Mouse (Mus musculus) ovary, postnatal 10 days (tissue): ENCODE results near the gene Orm2.

Source experiments
- DNase-seq: peaks from one replicate; pipeline ENCODE4 v3.0.0; 2022; ENCODE audit warnings: low spot score

Gene Orm2

DNA sequence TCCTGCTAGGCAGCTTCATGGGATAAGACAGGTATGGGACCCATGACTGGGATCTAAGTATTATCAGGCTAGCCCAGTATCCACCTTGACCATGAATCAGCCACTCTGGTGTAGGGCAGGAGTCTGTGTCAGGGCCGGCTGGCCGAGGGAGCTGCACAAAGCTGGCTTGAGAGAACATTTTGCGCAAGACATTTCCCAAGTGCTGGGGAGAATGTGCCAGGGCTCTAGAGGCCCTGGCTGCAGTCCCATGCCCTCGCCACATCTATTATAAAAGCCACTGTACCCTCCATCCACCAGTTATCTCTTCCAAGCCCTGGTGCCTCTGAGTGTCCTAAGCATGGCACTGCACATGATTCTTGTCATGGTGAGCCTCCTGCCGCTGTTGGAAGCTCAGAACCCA is at the start of gene Orm2:
TSS of gene Orm2 (plus strand) at position 300 of the 400 bp plus-strand sequence.
- DNase-seq = no peak

DNA sequence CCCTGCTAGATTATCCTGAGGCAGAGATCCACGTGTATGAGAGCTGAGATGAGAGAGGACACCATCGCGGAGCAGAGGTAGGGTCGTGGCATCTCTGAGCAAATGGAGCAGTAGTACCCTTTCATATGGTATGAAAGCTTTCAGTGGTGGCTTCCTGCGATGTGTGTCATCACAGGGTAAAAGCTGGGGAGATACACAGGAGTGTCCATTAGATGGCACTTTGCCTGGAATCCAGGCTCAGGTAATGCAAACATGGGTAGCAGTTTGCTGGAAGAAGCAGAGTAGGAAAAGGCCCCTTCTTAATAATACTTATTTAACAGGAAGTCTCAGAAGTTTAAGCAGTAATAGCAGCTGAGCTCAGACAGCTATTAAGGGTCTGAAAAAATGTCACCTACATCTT is 48.2 kb upstream of the Orm2 start:
- no peak for DNase-seq

DNA sequence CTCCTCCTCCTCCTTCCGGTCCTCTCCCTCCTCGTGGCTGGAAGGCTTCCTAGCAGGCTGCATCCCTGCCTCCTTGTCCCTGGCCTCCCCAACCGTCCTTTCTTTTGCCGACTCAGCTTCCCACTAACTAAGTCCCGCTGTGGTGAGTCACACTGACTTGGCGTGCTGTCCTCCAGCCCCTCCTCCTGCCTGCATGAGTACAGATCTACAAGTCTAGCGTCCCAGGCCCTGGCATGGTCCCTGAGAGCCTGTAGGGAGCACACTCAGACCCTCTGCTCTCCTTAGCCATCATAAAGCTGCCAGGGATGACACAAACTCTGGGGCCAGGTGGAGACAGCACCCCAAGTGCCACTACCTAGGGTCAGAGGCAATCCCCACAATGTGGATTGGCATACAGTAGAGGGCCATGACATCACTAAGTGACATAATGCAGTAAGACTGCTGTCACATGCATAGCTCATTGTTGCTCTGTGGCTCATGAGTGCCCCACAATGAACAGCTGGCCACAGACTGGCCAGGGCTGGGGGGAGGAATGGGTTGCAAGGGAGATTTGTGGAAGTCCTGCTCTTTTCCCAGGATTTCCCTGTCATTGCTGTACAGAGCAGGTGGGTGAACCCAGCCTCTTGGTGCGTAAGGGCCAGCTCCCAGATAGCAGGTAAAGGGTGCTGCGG is 46.0 kb upstream of the Orm2 start:
- DNase-seq = no peak

DNA sequence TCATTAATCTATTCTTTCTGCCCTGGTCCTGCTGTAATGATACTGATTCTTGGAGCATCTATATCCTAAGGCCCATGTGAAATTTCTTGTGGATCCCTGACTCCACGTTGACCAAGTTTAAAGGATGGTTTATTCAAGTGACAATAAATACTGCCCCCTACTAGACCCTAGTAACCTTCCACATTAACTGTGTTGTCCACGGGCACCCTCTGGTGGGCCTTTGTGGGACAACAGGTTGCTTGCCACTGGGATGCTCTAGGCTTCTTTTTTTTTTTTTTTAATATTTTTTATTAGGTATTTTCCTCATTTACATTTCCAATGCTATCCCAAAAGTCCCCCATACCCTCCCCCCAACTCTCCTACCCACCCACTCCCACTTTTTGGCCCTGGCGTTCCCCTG is 42.7 kb upstream of the Orm2 start:
- DNase-seq = peak; percentile 42

DNA sequence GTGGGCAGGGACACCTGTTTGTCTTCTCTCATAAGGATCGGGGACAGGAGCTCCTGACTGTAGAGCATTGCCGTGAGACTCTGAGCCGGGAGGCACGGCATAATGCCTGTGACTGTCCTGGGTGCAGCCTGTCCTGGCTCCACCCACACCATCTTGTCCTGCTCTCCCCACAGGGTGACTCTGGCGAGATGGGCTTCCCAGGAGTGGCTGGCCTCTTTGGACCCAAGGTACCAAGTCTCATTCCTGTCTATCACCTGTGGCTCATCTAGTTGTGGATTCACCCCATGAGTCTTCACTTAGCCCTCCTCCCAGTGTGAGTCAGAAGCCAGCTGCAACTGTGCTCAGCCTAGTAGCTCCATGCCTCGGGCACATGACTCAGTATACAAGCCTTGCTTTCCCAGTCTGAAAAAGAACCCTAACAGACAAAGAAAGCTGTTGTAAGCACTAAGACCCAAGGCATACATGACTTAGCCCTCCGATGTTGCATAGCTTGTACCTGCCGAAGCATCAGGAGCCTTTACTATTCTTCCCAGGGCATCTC is 38.9 kb upstream of the Orm2 start:
- no peak for DNase-seq

DNA sequence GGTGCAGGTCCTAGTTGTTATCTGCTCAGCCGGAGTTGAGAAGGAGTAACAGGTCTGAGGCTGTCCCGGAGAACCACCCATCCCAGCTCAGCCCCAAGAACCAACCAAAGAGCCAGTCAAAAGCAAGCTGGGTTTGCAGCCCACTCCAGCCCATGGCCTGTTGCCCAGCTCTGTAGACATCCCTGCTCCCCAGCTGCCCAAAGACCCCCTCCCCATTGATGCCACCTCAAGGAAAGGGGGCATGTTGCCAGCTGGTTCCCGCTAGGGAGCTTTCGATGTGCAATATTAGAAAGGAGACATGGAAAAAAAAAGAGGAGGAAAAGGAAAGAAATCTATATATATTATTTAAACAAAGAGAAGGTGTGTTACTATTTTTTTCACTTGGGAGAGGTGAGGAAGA is 28.8 kb upstream of the Orm2 start:
- DNase-seq = no peak

DNA sequence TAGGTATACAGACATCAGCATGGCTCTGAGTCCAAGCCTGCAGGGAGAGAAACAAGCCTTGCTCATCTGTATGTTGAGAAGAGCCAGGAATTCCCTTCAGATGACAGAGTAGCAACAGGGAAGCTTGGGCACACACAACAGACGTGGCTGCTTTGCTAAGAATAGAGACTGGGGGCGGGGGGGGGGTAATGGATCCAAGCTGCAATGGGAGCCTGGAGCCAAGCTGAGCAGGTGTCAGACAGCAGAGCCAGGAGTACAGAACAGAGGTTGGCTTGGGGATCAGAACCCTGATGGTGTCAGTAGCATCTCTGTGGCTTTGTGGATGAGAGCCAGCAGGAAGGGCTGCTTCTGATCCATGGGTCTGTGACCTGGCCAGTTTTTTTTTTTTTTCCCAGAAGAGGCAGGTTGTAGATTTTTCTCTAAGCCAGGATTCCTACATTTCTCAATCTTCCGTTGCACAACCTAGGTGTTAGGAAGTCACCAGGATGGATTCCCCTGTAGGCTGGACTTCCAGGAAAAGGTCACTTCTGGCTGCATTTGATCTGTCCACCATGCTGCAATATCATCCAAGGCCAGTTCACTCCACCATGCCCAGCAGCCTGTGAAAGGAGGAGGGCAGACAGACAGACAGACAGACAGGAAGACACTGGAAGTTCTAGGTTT is 23.7 kb upstream of the Orm2 start:
- DNase-seq = no peak

DNA sequence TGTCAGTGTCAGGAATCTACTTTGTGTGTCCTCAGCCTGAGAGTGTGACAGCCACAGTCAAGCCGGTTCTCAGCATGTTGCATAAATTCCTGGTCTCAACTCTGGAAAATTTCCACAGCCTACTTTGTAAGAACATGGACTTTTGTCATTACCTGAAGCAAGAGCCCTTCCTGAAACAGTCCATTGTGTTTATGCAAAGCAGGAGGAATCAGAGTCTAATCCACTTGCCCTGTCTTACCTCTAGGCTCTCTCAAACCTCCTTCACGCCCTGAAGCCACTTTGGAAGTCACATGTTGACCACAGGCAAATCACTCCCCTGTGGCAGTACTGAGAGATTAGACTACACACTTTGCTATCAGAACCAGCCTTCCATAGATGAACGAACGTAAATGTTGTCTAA is 19.8 kb upstream of the Orm2 start:
- DNase-seq = no peak

DNA sequence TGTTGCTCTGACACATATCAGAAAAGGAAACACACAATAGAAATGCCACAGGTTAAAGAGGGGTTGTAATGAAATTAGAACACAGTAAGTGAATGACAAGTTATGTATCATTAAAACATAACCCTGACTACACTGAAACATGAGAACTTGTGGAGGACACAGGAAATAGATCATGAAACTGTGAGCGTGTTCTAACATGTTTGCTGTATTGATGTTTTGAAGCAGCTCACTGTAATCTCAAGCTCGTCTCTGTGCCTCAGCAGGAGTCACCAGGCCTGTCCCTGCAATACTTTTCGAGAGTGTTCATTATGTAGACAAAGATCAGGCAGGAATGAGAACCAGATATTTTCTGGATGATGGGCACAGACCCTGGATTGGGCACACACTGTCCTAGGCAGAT is 18.6 kb upstream of the Orm2 start:
- DNase-seq = no peak

DNA sequence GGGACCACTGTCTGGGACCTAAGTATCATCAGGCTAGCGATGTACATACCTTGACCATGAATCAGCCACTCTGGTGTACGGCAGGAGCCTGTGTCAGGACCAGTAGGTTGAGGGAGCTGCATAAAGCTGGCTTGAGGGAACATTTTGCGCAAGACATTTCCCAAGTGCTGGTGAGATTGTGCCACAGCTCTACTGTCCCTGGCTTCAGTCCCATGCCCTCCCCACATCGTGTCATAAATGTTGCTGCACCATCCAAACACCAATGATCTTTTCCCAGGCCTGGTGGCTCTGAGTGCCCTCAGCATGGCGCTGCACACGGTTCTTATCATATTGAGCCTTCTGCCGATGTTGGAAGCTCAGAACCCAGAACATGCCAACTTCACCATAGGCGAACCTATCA is 18.0 kb upstream of the Orm2 start, which contains the start of gene Orm1:
TSS of gene Orm1 (plus strand) at position 266 of the 400 bp plus-strand sequence.
- DNase-seq = no peak

DNA sequence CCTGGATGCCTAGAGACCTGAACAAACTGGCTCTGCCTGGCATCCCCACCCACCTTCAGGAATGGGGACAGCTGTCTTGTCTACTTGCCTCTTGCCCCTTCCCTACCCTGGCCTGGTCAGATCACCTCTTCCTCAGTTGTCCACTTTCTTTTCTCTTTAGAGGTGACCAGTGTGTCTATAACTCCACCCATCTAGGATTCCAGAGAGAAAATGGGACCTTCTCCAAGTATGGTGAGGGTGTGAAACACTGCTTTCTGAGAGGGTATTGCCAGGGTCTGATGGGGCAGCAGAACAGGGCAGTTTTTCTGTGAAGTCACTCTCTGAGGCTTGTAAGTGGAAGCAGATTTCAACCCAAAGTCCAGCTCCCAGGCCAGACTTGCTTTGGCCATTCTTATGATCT is 17.0 kb upstream of the Orm2 start:
- no peak for DNase-seq

DNA sequence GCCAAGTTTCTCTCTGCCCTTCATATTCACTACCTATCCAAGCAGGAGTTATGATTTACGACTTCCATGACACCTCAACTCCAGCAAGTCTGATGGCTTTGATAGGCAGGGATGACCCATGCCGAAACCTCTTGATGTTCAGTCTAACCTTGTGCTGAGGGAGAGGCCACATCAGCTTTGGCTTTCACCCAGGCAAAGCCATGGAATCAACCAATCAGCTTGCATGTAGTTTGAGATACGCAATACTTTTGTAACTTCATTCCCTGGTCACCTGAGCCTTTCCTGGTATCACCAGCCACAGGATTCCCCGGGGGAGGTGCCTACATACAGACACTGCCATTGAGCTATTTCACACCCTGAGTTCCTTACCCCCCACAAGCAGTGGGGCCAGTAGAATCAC is 15.6 kb upstream of the Orm2 start:
- DNase-seq = no peak

DNA sequence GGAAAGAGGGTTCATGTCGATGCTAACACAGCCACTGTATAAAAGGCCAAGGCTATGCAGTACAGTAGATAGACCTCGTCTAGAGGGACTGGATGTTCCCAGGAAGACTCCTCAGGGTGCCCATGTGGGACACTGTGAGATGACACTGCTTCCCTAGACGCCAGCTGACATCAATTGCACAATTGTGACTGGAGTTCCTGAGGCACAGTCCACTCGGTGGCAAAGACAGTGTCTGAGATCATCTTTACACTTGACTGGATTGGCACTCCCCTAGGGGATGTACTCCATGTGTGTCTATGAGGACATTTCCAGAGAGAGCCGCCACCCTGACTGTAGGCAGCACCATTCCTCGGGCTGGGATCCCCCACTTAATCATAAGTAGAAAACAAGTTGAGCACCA is 13.7 kb upstream of the Orm2 start:
- no peak for DNase-seq

DNA sequence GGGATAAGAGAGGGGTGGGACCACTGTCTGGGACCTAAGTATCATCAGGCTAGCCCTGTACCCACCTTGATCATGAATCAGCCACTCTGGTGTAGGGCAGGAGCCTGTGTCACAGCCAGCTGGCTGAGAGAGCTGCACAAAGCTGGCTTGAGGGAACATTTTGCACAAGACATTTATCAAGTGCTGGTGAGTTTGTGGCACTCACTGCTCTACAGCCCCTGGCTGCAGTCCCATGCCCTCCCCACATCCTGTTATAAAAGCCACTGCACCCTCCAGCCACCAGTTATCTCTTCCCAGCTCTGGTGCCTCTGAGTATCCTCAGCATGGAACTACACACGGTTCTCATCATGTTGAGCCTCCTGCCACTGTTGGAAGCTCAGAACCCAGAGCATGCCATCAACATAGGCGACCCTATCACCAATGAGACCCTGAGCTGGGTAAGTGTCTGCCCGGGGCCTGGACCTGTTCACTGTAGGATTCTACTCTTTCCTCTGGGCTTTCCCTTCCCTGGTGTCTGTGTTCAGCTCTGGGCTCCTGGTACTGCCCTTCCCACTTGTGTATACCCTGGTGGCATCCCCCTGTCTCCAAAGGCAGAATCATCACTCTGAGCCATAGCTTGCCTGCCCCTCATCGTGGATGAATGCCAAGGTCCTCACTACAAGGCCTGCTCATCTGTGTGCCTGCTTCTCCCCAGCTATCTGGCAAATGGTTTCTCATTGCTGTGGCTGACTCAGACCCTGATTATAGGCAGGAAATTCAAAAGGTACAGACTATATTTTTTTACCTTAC is 6.2 kb upstream of the Orm2 start, which contains the start of gene Orm3:
TSS of gene Orm3 (plus strand) at position 286 of the 789 bp plus-strand sequence.
- no peak for DNase-seq

DNA sequence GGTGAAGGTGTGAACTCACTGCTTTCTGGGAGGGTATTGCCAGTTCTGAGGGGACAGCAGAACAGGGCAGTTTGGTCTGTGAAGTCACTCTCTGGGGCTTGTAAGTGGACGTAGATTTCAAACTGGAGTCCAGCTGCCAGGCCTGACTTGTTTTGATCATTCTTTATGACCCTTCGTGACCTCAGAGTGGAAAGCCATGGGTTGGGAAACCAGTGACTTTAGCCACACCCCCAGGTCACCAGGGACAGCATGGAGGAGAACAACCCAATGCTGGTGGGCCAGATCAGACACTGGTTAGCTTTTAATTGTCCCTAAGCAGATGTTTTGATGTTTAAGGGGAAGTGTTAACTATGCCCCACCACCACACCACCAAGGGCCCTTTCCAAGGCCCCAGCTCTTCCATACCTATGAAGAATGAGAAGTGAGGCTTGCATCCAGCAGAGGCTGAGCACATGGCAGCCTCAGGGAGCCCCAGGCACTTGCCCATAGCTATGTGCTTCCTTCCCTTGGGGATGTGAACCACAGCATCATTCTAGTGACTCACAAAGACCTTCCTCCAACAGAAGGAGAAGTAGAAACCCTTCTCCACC is 5.2 kb upstream of the Orm2 start:
- no peak for DNase-seq

DNA sequence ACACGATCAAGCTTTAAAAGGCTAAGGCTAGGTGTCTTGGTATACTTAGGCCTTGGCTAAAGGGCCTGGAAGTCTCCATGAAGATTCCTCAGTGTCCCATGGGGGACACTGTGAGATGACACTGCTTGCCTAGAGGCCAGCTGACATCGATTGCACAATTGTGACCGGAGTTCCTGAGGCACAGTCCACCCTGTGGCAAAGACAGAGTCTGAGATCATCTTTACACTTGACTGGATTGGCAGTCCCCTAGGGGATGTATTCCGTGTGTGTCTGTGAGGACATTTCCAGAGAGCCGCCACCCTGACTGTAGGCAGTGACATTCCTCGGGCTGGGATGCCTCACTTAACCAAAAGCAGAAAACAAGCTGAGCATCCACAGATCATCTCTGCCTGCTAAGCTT is 2.4 kb upstream of the Orm2 start:
- DNase-seq = no peak

DNA sequence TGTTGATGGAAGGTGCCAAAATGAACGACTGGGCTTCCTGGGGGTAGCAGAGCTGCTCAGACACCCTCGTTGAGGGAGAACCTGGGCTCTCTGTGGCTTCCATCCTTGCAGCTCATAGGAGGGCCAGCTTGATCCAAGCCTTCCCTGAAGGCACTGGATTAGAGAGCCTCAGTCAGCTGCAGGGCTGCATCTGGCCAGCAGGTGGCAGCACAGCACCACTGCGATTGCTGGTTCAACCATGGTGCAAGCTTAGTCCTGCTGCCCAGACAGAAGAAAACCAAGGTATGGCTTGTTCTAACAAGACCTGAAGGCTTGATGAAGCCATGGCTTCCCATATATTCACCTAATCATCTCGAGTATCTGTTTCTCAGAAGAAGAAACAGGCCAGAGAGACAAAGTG is 6.3 kb downstream of the Orm2 start:
- DNase-seq = peak; percentile 75

DNA sequence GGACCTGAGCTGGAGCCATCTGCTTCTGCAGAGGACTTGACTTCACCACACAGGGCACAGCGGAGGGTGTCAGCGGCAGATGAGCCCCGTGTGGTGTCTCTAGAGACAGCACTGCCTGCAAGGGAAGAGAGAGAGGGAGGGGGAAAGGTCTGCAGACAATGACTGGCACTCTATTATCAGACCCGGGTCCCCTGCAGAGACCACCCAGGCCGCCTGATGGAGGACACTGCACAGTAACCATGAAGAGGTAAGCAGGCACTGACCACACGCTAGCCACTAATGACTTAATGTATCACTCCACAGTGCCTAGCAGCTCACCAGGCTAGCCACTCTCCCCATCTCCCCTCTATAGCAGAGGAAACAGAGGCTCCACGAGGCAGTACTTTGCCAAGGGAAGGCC is 8.6 kb downstream of the Orm2 start:
- no peak for DNase-seq

DNA sequence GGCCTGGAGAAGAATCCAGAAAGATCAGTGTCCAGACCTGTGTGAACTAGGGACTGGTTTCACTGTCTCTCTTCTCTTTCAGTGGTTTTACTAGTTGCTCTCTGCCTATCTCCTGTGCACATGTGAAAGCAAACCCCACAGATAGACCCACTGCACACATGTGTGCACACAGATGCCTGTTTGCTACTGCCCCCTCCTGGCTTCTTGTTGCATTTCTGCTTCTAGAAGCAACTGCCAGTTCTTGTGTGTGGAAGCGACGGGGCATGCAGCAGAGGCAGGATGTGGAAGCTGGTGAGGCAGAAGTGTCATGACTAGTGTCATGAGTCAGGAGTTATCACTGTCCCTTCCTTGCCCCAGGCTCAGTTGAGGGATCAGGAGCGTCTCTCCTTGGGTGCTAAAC is 9.6 kb downstream of the Orm2 start:
- DNase-seq = no peak

DNA sequence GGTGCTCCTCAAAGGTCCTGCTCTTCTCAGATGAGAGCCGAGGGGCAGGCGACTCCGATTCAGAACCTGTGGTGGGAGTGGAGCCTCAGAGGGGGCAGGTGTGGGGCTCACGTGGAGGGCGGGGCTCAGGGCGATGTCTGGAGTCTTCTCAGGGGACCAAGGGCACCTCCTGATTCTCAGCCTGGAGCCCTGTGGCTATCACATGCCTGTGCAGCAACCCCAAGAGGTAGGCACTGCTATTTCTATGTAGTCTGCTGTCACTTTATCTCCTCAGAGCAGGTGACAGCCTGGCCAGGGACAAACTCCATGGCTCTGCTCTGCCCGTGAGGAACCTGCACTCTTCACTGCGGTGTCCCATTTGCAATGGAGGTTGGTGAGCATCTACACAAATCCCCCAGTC is 11.2 kb downstream of the Orm2 start:
- no peak for DNase-seq

DNA sequence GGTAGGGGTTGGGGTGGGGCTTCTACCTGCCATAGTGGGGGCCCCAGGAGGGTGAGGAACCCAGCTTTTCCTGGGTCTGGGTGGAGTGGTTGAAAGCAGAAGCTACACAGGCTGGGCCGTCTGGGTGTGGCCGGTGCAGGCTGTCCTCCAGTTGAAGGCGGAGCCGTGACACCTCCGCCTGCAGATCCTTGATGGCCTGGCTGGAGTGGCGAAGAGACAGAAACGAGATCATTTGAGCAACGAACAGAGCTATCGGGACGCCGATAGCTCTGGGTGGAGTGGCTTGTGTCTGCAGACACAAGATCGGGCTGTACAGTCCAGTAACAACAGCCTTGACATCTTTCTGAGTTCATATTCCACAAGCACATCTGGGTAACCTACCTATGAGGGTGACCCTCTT is 12.1 kb downstream of the Orm2 start:
- DNase-seq = no peak

DNA sequence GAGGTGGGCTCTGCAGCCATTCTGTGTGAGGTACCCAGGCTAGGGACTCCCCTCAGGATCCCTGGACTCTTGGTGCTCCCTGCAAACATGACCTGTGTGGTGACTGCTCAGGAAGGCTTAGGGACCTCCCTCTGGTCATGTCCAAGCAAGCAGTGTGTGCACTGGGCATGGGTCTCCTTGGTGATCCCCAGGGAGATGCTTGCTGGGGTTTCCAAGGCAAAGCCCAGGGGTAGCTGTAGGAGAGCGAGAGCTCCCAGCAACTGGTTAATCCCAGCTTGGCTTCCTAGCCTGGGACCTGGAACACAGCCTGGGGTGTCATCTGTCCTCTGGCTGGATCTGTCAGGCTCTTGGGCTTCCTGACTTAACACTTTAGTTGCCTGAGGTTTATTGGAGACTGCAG is 13.1 kb downstream of the Orm2 start:
- DNase-seq = no peak

DNA sequence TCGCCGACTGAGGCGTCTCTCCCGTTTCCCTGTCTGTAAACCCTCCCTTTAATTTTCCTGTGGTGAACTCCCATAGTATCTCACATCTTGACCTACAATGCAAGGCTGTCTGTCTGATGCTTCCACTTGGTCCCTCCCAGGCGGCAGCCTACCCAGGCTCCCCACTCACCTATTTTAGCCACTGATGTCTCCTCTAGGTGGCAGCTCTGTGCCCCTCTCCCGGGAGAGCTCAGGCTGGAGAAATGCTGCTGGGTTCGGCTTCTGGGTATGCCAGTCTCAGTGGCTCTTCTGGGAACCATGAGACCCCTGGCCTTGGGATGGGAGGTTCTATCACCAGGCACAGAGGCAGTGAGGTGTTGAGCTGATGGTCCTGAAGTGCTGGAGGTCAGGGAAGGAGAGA is 15.2 kb downstream of the Orm2 start:
- no peak for DNase-seq
